Mouse (Mus musculus) liver, adult 2 months (tissue): ENCODE results near the gene Spata9.

Source experiments
- CTCF ChIP-seq: fragments of 200-500 bp; IDR thresholded peaks from 2 replicates; pipeline ENCODE4 v1.5.1; 2011; ENCODE audit warnings: low read depth, low read length, control low read depth
- POLR2A ChIP-seq: fragments of 200-500 bp; IDR thresholded peaks from 2 replicates; pipeline ENCODE4 v1.6.1; 2011; ENCODE audit warnings: low read length, control low read depth; ENCODE audit not compliant: insufficient read depth; ENCODE audit errors: extremely low read depth

GRCm38 (mm10) chr13:76021782-76022181 is 54.8 kb downstream of the Spata9 start:
- TF ChIP-seq CTCF (no peak), POLR2A (no peak)
